Comparison of ENCODE assay signal across 9 mouse cellular contexts in genomic region chr9:84109777-84110478, GRCm38 (mm10).
DNase-seq lines count a peak whose midpoint lies in the region; ATAC-seq lines count a peak whose summit lies in the region.
"Had no signal": no experiment of that assay in that cellular context is flagged by ENCODE, and none has a peak within 500 bp of the region (broad histone marks: within the 10 kb centered on the region; RNA-seq: fewer than 3 reads in every experiment).

No protein-coding gene starts in this region.

- intact Hi-C loops in left cerebral cortex, postnatal 10 days (cut with DNase I): no loop called here

- peak; percentile 42 to 79 for DNase-seq in left cerebral cortex, postnatal 10 days (ENCODE audit: extremely low spot score in 1 of 2, low spot score in 2 of 2)
- no peak for DNase-seq in left cerebral cortex, adult 11 months (ENCODE audit: low spot score)
- peak; percentile 80 for DNase-seq in embryo, embryonic 10 days (ENCODE audit: low spot score)
- peak; percentile 62 for DNase-seq in hindbrain, embryonic 11.5 days (ENCODE audit: low spot score)
- DNase-seq in right cerebral cortex, postnatal 10 days (ENCODE audit: low spot score in 2 of 2): peak; percentile 82 to 88
- no peak for DNase-seq in urinary bladder, postnatal 4 days (ENCODE audit: low spot score in 2 of 2)
- DNase-seq in gastrocnemius, postnatal 4 days (ENCODE audit: low spot score in 2 of 2): no peak

- no peak overlapping the region for H3K4me2 ChIP-seq in hindbrain, embryonic 11.5 days (replicated peaks; ENCODE audit: low read depth, low read length)

- no peak overlapping the region for H3K27ac ChIP-seq in hindbrain, embryonic 11.5 days (ENCODE audit: low read depth, low read length)

- WGBS in hindbrain, embryonic 11.5 days: 38% methylated on average over 6 of the region's 6 CpGs

- no peak overlapping the region for H3K4me3 ChIP-seq in hindbrain, embryonic 11.5 days (ENCODE audit: low read depth, low read length)
- H3K4me3 ChIP-seq: erythroblast, embryonic 14.5 days had no signal

- ATAC-seq in hindbrain, embryonic 11.5 days (ENCODE audit: low FRiP score): peak; percentile 72; the same call in 1 of the 2 replicates
- no peak for ATAC-seq in megakaryocyte, adult 5-6 weeks (ENCODE audit: poor library complexity, severe bottlenecking)

- no peaks in the 10 kb centered on the region for H3K36me3 ChIP-seq in hindbrain, embryonic 11.5 days (ENCODE audit: control insufficient read depth, insufficient read depth, low read length)

- no peaks in the 10 kb centered on the region for H3K27me3 ChIP-seq in hindbrain, embryonic 11.5 days (ENCODE audit: control insufficient read depth, insufficient read depth, low read length)

- no peak overlapping the region for H3K9ac ChIP-seq in hindbrain, embryonic 11.5 days (ENCODE audit: low read depth, low read length)

- no peaks in the 10 kb centered on the region for H3K9me3 ChIP-seq in hindbrain, embryonic 11.5 days (ENCODE audit: control insufficient read depth, low read length)

- H3K4me1 ChIP-seq in hindbrain, embryonic 11.5 days (replicated peaks; ENCODE audit: control insufficient read depth, insufficient read depth, low read length): no peaks in the 10 kb centered on the region; the same call in 1 of the 2 replicates

Comparison
In these comparisons a context has a peak if more than half of its experiments do, and no peak if none do; other contexts are left out.
1. DNase-seq: peak in left cerebral cortex, postnatal 10 days (2 of 2), embryo, embryonic 10 days (single experiment), hindbrain, embryonic 11.5 days (single experiment) and right cerebral cortex, postnatal 10 days (2 of 2); none in left cerebral cortex, adult 11 months (single experiment), urinary bladder, postnatal 4 days (0 of 2) and gastrocnemius, postnatal 4 days (0 of 2).